Mouse (Mus musculus): Measurements from ENCODE around the gene Olfr94. TPM values are rescaled to one million over a fixed set of nuclear protein-coding genes. Genes with fewer than 3 reads are reported as not detected.
"Not testable (repeated sequence)": the region's sequence is repeated elsewhere in the genome, so short reads cannot be mapped to it uniquely, and the experiment has no call there.

Olfr94 gene
- polyA plus RNA-seq (2012; rRNA removed), result not detected in 2 replicates

DNA sequence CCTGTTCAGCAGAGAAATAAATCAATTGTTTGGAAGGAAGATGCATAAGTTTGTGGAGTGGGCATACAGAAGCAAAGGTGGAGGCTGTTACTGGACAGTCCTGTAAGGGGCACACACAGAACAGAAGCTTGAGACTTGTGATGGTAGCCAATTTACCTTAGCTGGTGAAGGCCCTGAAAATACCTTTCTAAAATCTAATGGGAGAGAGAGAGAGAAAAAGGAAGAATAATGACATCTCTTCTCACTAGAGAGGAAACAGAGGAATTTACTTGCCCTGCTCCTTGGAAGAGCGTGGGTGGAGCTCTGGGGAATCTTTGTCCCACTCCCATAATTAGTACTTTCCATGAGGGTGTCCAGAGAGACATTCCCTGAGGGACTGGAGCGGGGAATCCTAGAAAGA, at the start of gene Olfr94:
TSS of gene Olfr94 (minus strand) at position 101 of the 400 bp plus-strand sequence.
- 78% methylated on average over 2 of the region's 2 CpGs for WGBS

DNA sequence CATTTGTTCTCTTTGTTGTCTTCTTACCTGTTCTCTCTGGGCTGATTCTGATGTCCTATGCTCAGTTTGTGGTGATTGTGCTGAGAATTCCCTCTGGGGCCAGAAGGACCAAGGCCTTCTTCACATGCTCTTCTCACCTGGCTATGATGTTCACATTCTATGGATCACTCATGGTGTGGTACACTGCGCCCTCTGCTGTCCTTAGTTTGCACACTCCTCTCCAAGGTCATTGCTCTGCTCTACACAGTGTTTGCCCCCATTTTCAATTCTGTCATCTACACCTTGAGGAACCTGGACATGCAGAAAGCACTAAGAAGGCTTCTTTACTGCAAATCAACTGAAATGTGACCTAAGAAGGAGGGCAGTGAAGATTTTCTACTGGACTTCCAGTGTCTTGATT, 49.8 kb upstream of the Olfr94 start:
- DNase-seq, result no peak
- Histone ChIP-seq H3K4me1 (ENCODE audit: control insufficient read depth, insufficient read depth, low read length) (no peaks in the 10 kb centered on the region), H3K27me3 (ENCODE audit: control insufficient read depth, insufficient read depth, low read length) (no peaks in the 10 kb centered on the region), H3K27ac (ENCODE audit: insufficient read depth, low read length) (no peak overlapping the region), H3K4me3 (replicated peaks; ENCODE audit: insufficient read depth, low read depth, low read length) (no peak overlapping the region)
- WGBS, result 14% methylated on average over 1 of the region's 1 CpGs
- TF ChIP-seq POLR2A (IDR thresholded peaks at IDR 0.05; ENCODE audit: borderline replicate concordance, insufficient read depth, low read length), result no peak
- TF ChIP-seq CTCF (IDR thresholded peaks at IDR 0.05; ENCODE audit: borderline replicate concordance, insufficient read depth, low read depth, low read length), result peak; percentile 28; the same call in 1 of the 2 replicates

More for the DNA sequence above, at the start of gene Olfr94:
- H3K4me1 ChIP-seq (ENCODE audit: control insufficient read depth, insufficient read depth, low read length), result no peaks in the 10 kb centered on the region
- H3K27ac ChIP-seq (ENCODE audit: insufficient read depth, low read length), result no peak within 1 kb of the TSS
- no peak within 1 kb of the TSS for H3K4me3 ChIP-seq (replicated peaks; ENCODE audit: insufficient read depth, low read depth, low read length)
- TF ChIP-seq CTCF (IDR thresholded peaks at IDR 0.05; ENCODE audit: borderline replicate concordance, insufficient read depth, low read depth, low read length), result no peak
- TF ChIP-seq POLR2A (IDR thresholded peaks at IDR 0.05; ENCODE audit: borderline replicate concordance, insufficient read depth, low read length), result no peak
- DNase-seq, result no peak
- no peaks in the 10 kb centered on the region for H3K27me3 ChIP-seq (ENCODE audit: control insufficient read depth, insufficient read depth, low read length)

DNA sequence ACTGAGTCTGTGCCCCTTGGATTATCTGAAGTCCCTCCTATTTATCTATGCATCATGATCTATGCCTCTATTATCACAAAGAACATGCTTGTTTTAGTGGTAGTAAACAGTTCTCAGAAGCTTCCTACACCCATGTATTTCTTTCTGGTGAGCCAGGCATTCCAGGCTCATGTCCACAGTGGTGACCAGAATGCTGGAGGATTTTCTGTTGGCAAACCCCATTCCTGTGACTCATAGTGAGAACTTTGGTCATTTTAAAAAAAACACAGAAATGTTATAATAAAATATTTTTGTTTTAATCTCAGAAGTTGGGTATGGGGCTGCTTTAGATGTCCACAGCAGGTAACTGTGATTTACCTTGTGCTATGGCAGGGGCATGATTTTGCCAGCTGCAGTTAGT, 48.7 kb upstream of the Olfr94 start:
- no peak overlapping the region for H3K27ac ChIP-seq (ENCODE audit: insufficient read depth, low read length)
- no peak for DNase-seq
- H3K27me3 ChIP-seq (ENCODE audit: control insufficient read depth, insufficient read depth, low read length), result no peaks in the 10 kb centered on the region
- TF ChIP-seq POLR2A (IDR thresholded peaks at IDR 0.05; ENCODE audit: borderline replicate concordance, insufficient read depth, low read length) (no peak), CTCF (IDR thresholded peaks at IDR 0.05; ENCODE audit: borderline replicate concordance, insufficient read depth, low read depth, low read length) (no peak)
- no peak overlapping the region for H3K4me3 ChIP-seq (replicated peaks; ENCODE audit: insufficient read depth, low read depth, low read length)
- no peaks in the 10 kb centered on the region for H3K4me1 ChIP-seq (ENCODE audit: control insufficient read depth, insufficient read depth, low read length)

DNA sequence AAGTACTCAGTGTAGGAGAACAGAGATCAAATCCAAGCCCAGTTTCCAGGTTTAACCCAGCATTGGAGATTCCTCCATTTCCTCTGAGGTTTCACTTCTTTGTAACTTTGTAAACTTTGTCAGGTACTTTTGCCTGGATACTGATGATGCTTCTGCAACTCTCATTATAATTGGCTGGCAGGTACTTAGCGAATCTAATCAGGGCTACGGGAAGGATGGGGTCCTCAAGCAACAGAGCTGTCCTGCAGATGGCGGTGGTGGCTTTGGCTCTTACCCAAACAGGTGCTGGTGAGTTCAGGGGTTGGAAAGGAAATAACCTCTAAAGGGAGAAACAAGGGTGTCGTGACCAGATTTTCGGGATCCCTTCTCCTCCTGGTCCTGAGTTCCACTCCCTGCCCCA, 45.9 kb upstream of the Olfr94 start:
- no peak for DNase-seq
- TF ChIP-seq POLR2A (IDR thresholded peaks at IDR 0.05; ENCODE audit: borderline replicate concordance, insufficient read depth, low read length) (no peak), CTCF (IDR thresholded peaks at IDR 0.05; ENCODE audit: borderline replicate concordance, insufficient read depth, low read depth, low read length) (no peak)
- H3K27ac ChIP-seq (ENCODE audit: insufficient read depth, low read length), result no peak overlapping the region
- H3K4me1 ChIP-seq (ENCODE audit: control insufficient read depth, insufficient read depth, low read length), result no peaks in the 10 kb centered on the region
- no peaks in the 10 kb centered on the region for H3K27me3 ChIP-seq (ENCODE audit: control insufficient read depth, insufficient read depth, low read length)
- 27% methylated on average over 5 of the region's 5 CpGs for WGBS
- H3K4me3 ChIP-seq (replicated peaks; ENCODE audit: insufficient read depth, low read depth, low read length), result no peak overlapping the region

DNA sequence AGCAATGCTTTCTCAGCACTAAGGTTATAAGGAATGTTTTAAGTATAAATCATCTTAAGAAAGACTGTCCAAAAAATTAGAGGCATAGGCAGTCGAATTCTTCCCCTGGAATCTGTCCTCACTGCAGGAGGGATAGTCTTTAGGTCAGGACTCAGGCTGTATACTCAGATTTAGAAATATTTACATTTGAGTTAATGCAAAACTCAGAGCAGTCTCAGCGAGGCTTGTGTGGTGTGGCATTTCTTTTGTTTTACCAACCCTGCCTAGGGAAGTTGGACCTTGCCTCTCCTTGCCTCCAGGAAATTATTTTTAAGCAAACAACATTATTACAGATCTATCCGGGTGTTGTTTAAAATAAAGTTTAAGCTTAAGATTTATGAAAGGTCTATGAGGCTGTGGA, 41.4 kb upstream of the Olfr94 start:
- Histone ChIP-seq H3K4me3 (replicated peaks; ENCODE audit: insufficient read depth, low read depth, low read length) (no peak overlapping the region), H3K4me1 (ENCODE audit: control insufficient read depth, insufficient read depth, low read length) (no peaks in the 10 kb centered on the region), H3K27me3 (ENCODE audit: control insufficient read depth, insufficient read depth, low read length) (no peaks in the 10 kb centered on the region), H3K27ac (ENCODE audit: insufficient read depth, low read length) (no peak overlapping the region)
- 56% methylated on average over 3 of the region's 3 CpGs for WGBS
- TF ChIP-seq CTCF (IDR thresholded peaks at IDR 0.05; ENCODE audit: borderline replicate concordance, insufficient read depth, low read depth, low read length) (no peak), POLR2A (IDR thresholded peaks at IDR 0.05; ENCODE audit: borderline replicate concordance, insufficient read depth, low read length) (no peak)
- DNase-seq, result no peak

DNA sequence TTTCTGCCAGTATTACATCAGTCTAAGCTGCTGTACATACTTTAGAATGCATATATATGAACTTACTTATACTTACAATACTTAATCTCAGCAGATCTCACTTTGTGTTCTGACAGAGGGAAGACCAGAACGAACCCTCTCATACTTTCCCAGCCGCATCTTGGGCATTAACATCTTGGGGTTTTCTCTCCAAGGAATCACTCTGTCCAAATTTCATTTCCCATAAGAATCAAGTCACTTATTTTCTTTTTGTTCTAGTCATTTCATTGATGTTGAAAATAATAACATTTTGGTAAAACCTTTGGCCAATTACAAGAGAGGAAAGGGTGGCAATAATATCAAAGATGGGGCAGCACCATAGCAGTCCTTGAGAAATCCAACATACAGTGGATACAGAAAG, 36.4 kb upstream of the Olfr94 start, which contains the start of gene Olfr97:
TSS of gene Olfr97 (minus strand) at position 101 of the 400 bp plus-strand sequence.
- not testable (repeated sequence) for H3K27me3 ChIP-seq (ENCODE audit: control insufficient read depth, insufficient read depth, low read length); H3K27ac ChIP-seq (ENCODE audit: insufficient read depth, low read length); H3K4me1 ChIP-seq (ENCODE audit: control insufficient read depth, insufficient read depth, low read length); DNase-seq; H3K4me3 ChIP-seq (replicated peaks; ENCODE audit: insufficient read depth, low read depth, low read length)
- WGBS, result 86% methylated on average over 2 of the region's 2 CpGs

DNA sequence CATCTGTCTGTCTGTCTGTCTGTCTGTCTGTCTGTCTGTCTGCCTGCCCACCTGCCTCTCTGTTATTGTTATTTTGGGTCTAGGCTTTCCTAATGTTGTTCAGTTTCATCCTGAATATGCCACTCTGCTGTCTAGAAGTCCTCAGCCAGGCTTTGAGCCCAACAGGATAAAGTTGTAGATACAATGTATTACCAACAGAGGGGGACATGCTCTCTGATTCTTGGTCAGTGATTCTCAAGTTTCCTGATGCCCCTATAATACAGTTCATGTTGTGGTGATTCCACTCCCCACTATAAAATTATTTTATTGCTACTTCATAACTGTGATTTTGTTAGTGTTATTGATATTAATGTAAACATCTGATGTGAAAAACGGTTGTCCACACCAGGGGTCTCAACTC, 21.1 kb upstream of the Olfr94 start:
- H3K27ac ChIP-seq (ENCODE audit: insufficient read depth, low read length), result no peak overlapping the region
- DNase-seq, result no peak
- H3K27me3 ChIP-seq (ENCODE audit: control insufficient read depth, insufficient read depth, low read length), result no peaks in the 10 kb centered on the region
- H3K4me1 ChIP-seq (ENCODE audit: control insufficient read depth, insufficient read depth, low read length), result no peaks in the 10 kb centered on the region
- no peak overlapping the region for H3K4me3 ChIP-seq (replicated peaks; ENCODE audit: insufficient read depth, low read depth, low read length)
- TF ChIP-seq CTCF (IDR thresholded peaks at IDR 0.05; ENCODE audit: borderline replicate concordance, insufficient read depth, low read depth, low read length) (no peak), POLR2A (IDR thresholded peaks at IDR 0.05; ENCODE audit: borderline replicate concordance, insufficient read depth, low read length) (no peak)
- WGBS, result 31% methylated on average over 1 of the region's 1 CpGs

DNA sequence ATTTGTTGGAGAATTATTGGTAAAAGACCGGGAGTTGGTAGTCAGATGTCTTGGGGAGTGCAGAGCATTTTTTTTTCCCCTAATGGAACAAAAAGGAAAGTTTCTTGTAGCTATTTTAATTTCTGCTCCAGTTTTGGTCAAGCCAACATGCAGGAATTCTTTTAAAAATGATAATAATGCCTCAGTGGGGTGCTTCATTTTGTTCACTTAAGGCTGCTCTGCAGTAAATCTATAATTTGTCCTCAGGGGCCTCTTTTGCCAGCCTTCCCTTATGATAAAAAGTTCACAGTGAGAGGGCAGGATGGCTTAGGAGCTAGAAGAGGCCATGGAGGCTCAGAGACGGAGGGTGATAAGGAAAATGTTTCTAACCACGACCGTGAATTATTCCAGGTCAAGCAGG, 19.1 kb upstream of the Olfr94 start, which contains the start of gene Olfr96:
TSS of gene Olfr96 (plus strand) at position 301 of the 400 bp plus-strand sequence.
- TF ChIP-seq CTCF (IDR thresholded peaks at IDR 0.05; ENCODE audit: borderline replicate concordance, insufficient read depth, low read depth, low read length) (no peak), POLR2A (IDR thresholded peaks at IDR 0.05; ENCODE audit: borderline replicate concordance, insufficient read depth, low read length) (no peak)

More for the DNA sequence above, 19.1 kb upstream of the Olfr94 start, which contains the start of gene Olfr96:
- no peak for DNase-seq
- no peaks in the 10 kb centered on the region for H3K27me3 ChIP-seq (ENCODE audit: control insufficient read depth, insufficient read depth, low read length)
- H3K4me1 ChIP-seq (ENCODE audit: control insufficient read depth, insufficient read depth, low read length), result no peaks in the 10 kb centered on the region
- no peak within 1 kb of the TSS for H3K27ac ChIP-seq (ENCODE audit: insufficient read depth, low read length)
- WGBS, result 51% methylated on average over 4 of the region's 4 CpGs
- no peak within 1 kb of the TSS for H3K4me3 ChIP-seq (replicated peaks; ENCODE audit: insufficient read depth, low read depth, low read length)

Data from cerebellum, adult 2 months (tissue).